Mouse (Mus musculus) small intestine, adult 2 months (tissue): ENCODE measurements around the gene Cep41.

Source experiments
- CTCF ChIP-seq: fragments of 200-500 bp; IDR thresholded peaks from 2 replicates; pipeline ENCODE4 v1.5.1; 2012; ENCODE audit warnings: low read depth, mild to moderate bottlenecking, control low read depth, inconsistent platforms, low read length, moderate library complexity, mixed read lengths; ENCODE audit not compliant: insufficient replicate concordance, insufficient read length; ENCODE audit errors: extremely low read depth
- POLR2A ChIP-seq: fragments of 200-500 bp; IDR thresholded peaks from 2 replicates; pipeline ENCODE4 v1.6.1; 2012; ENCODE audit warnings: low read depth, mild to moderate bottlenecking, control low read depth, inconsistent platforms, low read length, moderate library complexity

DNA sequence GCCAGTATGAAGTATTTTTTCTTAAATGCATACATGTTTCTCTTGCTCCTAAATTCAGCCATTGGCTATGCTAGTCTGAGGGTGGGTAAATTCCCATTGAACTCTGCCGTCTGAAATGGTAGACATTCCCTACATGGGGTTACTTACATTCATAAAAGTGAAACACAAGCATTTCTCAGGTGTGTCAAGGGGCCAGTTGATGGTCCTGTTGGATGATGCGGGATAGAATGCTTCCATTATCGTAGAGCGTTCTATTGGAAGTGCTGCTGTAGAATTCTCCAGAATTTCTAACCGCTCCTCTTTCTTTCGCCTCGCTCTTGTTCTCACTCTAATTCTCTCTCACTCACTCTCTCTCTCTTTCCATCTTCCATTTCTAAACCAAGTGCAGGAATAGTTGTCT, 82.8 kb downstream of the Cep41 start, which contains the start of gene Cpa5:
- no peak for TF ChIP-seq CTCF
- no peak for TF ChIP-seq POLR2A
